Comparison of ENCODE assay signal across 8 mouse cellular contexts in the genomic region with DNA sequence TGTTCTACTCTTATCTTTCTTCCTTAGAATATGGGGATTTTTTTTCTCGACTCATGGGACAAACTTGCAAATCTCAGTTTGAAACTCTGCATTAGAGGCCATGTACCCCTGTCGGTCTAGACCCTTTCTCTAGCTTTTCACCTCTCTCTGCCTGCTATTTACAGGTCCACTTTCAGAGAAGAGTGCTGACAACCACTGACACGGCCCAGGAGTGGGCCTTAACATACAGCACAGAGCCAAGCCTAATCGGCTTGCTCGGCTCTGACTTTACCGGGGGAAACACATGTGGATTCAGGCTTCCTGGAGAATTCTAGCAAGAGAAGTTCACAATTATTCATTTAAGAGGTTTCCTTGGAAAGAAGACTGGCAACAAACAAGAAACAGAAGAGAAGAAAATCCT. TPM values are rescaled to one million over a fixed set of nuclear protein-coding genes. Genes with fewer than 3 reads are reported as not detected.
A peak's percentile ranks its signal among the peaks of the same experiment; 100 is the strongest.
DNase-seq lines count a peak whose midpoint lies in the region; ATAC-seq lines count a peak whose summit lies in the region.
"Had no signal": no experiment of that assay in that cellular context is flagged by ENCODE, and none has a peak within 500 bp of the region (broad histone marks: within the 10 kb centered on the region; RNA-seq: fewer than 3 reads in every experiment).

No protein-coding gene starts in this region.

- DNase-seq in liver, embryonic 11.5 days (ENCODE audit: low spot score), result no peak
- no peak for DNase-seq in liver
- no peak for DNase-seq in cerebellum, postnatal 36 days
- no peak for DNase-seq in adrenal gland, adult 2 months
- DNase-seq: cerebellum, adult 2 months had no signal

- H3K27me3 ChIP-seq in liver, embryonic 11.5 days (replicated peaks; ENCODE audit: control insufficient read depth, insufficient read depth, low read length), result peaks cover 28% of the 10 kb centered on the region
- H3K27me3 ChIP-seq in forebrain, embryonic 16.5 days (replicated peaks; ENCODE audit: control insufficient read depth, insufficient read depth, low read length), result peaks cover 41% of the 10 kb centered on the region
- H3K27me3 ChIP-seq in limb, embryonic 15.5 days, result peaks cover 16% of the 10 kb centered on the region
- peaks cover 32% of the 10 kb centered on the region for H3K27me3 ChIP-seq in stomach, embryonic 14.5 days (ENCODE audit: control insufficient read depth, insufficient read depth, low read length)

- H3K36me3 ChIP-seq in liver, embryonic 11.5 days (ENCODE audit: control insufficient read depth, insufficient read depth, low read length), result no peaks in the 10 kb centered on the region
- no peaks in the 10 kb centered on the region for H3K36me3 ChIP-seq in forebrain, embryonic 16.5 days (ENCODE audit: control insufficient read depth, insufficient read depth)
- no peaks in the 10 kb centered on the region for H3K36me3 ChIP-seq in limb, embryonic 15.5 days
- H3K36me3 ChIP-seq in stomach, embryonic 14.5 days (ENCODE audit: control insufficient read depth, insufficient read depth, low read length), result no peaks in the 10 kb centered on the region

- 22% methylated on average over 6 of the region's 6 CpGs for WGBS in liver, embryonic 11.5 days
- WGBS in forebrain, embryonic 16.5 days, result 27% methylated on average over 6 of the region's 6 CpGs
- 29% methylated on average over 6 of the region's 6 CpGs for WGBS in limb, embryonic 15.5 days
- WGBS in stomach, embryonic 14.5 days, result 30% methylated on average over 6 of the region's 6 CpGs

- no peaks in the 10 kb centered on the region for H3K9me3 ChIP-seq in liver, embryonic 11.5 days (ENCODE audit: control insufficient read depth, low read length)
- H3K9me3 ChIP-seq in forebrain, embryonic 16.5 days (ENCODE audit: control insufficient read depth, low read length), result no peaks in the 10 kb centered on the region
- no peaks in the 10 kb centered on the region for H3K9me3 ChIP-seq in limb, embryonic 15.5 days
- H3K9me3 ChIP-seq in stomach, embryonic 14.5 days (ENCODE audit: control insufficient read depth, low read depth, low read length), result no peaks in the 10 kb centered on the region

- H3K9ac ChIP-seq in liver, embryonic 11.5 days (ENCODE audit: low read depth, low read length), result no peak overlapping the region
- peak overlapping the region; percentile 40; the same call in 1 of the 2 replicates for H3K9ac ChIP-seq in forebrain, embryonic 16.5 days (replicated peaks; ENCODE audit: low read depth, low read length)
- H3K9ac ChIP-seq in limb, embryonic 15.5 days, result no peak overlapping the region
- H3K9ac ChIP-seq in stomach, embryonic 14.5 days (replicated peaks; ENCODE audit: low read depth, low read length), result no peak overlapping the region

- H3K4me1 ChIP-seq in liver, embryonic 11.5 days (replicated peaks; ENCODE audit: control insufficient read depth, insufficient read depth, low read length), result peaks cover 3% of the 10 kb centered on the region; the same call in 1 of the 2 replicates
- H3K4me1 ChIP-seq in forebrain, embryonic 16.5 days (replicated peaks; ENCODE audit: control insufficient read depth, insufficient read depth, low read length), result peaks cover 6% of the 10 kb centered on the region; the same call in 1 of the 2 replicates
- H3K4me1 ChIP-seq in limb, embryonic 15.5 days, result peaks cover 44% of the 10 kb centered on the region
- no peaks in the 10 kb centered on the region for H3K4me1 ChIP-seq in stomach, embryonic 14.5 days (ENCODE audit: control insufficient read depth, insufficient read depth, low read length)

- peak overlapping the region; percentile 57 for H3K4me2 ChIP-seq in liver, embryonic 11.5 days
- H3K4me2 ChIP-seq in forebrain, embryonic 16.5 days (ENCODE audit: low read length), result peak overlapping the region; percentile 41
- peak overlapping the region; percentile 52 for H3K4me2 ChIP-seq in limb, embryonic 15.5 days
- H3K4me2 ChIP-seq in stomach, embryonic 14.5 days (replicated peaks; ENCODE audit: low read depth, low read length), result peak overlapping the region; percentile 43

- no peak for ATAC-seq in liver, embryonic 11.5 days (replicated peaks; ENCODE audit: low FRiP score)
- no peak for ATAC-seq in forebrain, embryonic 16.5 days
- ATAC-seq in limb, embryonic 15.5 days (ENCODE audit: insufficient number of reproducible peaks, low FRiP score, low TSS enrichment, low read depth), result no peak
- no peak for ATAC-seq in stomach, embryonic 14.5 days (ENCODE audit: insufficient number of reproducible peaks, insufficient read depth, low FRiP score, low read depth)

- peak overlapping the region; percentile 26; the same call in 1 of the 2 replicates for H3K4me3 ChIP-seq in liver, embryonic 11.5 days (ENCODE audit: low read depth, low read length)
- H3K4me3 ChIP-seq in forebrain, embryonic 16.5 days (replicated peaks; ENCODE audit: low read length), result peak overlapping the region; percentile 24
- H3K4me3 ChIP-seq in limb, embryonic 15.5 days, result peak overlapping the region; percentile 32
- H3K4me3 ChIP-seq in stomach, embryonic 14.5 days (ENCODE audit: low read depth, low read length), result peak overlapping the region; percentile 29

- no peak overlapping the region for H3K27ac ChIP-seq in liver, embryonic 11.5 days (ENCODE audit: low read depth, low read length)
- no peak overlapping the region for H3K27ac ChIP-seq in forebrain, embryonic 16.5 days (ENCODE audit: low read length)
- H3K27ac ChIP-seq in limb, embryonic 15.5 days, result peak overlapping the region; percentile 48
- no peak overlapping the region for H3K27ac ChIP-seq in stomach, embryonic 14.5 days (ENCODE audit: low read length)

RNA-seq across cellular contexts. Expression of a gene that starts 14.6 kb away (rescaled TPM):
- 0.45 and 0.47 TPM in 2 replicates for polyA plus RNA-seq in liver, embryonic 11.5 days (2014; fragmentation: Nextera tagmentation; extraction: Ambion mirVana)
- 0.57 and 1.1 TPM in 2 replicates for polyA plus RNA-seq in forebrain, embryonic 16.5 days (2015; fragmentation: Nextera tagmentation; extraction: Ambion mirVana)
- polyA plus RNA-seq in limb, embryonic 15.5 days (2015; fragmentation: Nextera tagmentation; extraction: Ambion mirVana), result 2.0 and 3.1 TPM in 2 replicates
- 0.33 and 0.55 TPM in 2 replicates for polyA plus RNA-seq in stomach, embryonic 14.5 days (2014; fragmentation: Nextera tagmentation; extraction: Ambion mirVana)
- 1 to 10 TPM; 6.6 to 7.3 TPM for total RNA-seq in adrenal gland, adult 2 months (2021)
- polyA plus RNA-seq in adrenal gland, adult 2 months (2012; rRNA removed), result 10.9 and 11.3 TPM in 2 replicates
